Mouse (Mus musculus) left cerebral cortex, adult 18-20 months (tissue): ENCODE data around the gene Vmn2r124. TPM values are rescaled to one million over a fixed set of nuclear protein-coding genes. Genes with fewer than 3 reads are reported as not detected.
"Not testable (repeated sequence)": the region's sequence is repeated elsewhere in the genome, so short reads cannot be mapped to it uniquely, and the experiment has no call there.

ENCODE experiments used
- DNase-seq, 2 experiments: peaks; one replicate each; pipeline ENCODE4 v3.0.0; 2021 to 2022; ENCODE audit warnings: low spot score in 2 of 2, mixed read lengths in 1 of 2
- long read RNA-seq, 2 experiments: library from polyadenylated mRNA; stranded (forward); transcript quantifications; one replicate each; pipeline ENCODE4 v2.0.0; 2021
- total RNA-seq, 2 experiments: library from RNA; stranded (reverse); gene quantifications; 2 replicates each; pipeline ENCODE4 v1.2.3; 2021

The Vmn2r124 gene
- not detected for total RNA-seq
- long read RNA-seq, experiment 1 = 0 reads
- long read RNA-seq, experiment 2 = 0 reads

DNA sequence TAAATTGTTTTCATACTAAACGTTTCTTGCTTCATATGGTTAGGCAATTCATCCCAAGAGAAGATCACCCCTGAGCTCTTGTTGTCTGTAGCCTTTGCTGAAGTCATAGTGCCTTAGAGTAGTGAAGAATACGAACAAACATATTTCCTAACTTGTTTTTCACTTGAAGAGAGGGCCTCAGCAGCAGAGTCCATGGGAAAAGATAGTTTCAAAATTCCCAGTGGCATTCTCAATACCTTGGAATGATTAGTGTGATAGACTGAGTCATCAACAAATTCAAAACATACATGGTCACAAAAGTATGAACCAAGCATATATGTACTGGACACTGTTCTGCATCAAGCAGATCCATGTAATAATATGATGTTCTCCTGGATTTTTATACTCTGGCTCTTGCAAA lies at the start of gene Vmn2r124:
Vmn2r124 (plus strand) TSS at position 301 of the 400 bp plus-strand sequence.
- no peak for DNase-seq

GRCm38 (mm10) chr17:18004752-18005151 lies 44.5 kb upstream of the Vmn2r124 start:
- DNase-seq = no peak

- DNase-seq = no peak
These were observed 27.8 kb upstream of the Vmn2r124 start, which contains the start of gene Fpr-rs4 for GRCm38 (mm10) chr17:18021433-18021832. Gene Fpr-rs4 (plus strand): TSS chr17:18021733.

GRCm38 (mm10) chr17:18084716-18085115 lies 35.5 kb downstream of the Vmn2r124 start, which contains the start of gene Vmn2r91:
Gene Vmn2r91 (plus strand): TSS chr17:18085016.
- not testable (repeated sequence) for DNase-seq

GRCm38 (mm10) chr17:18095626-18096025 lies 46.4 kb downstream of the Vmn2r124 start:
- not testable (repeated sequence) for DNase-seq

DNA sequence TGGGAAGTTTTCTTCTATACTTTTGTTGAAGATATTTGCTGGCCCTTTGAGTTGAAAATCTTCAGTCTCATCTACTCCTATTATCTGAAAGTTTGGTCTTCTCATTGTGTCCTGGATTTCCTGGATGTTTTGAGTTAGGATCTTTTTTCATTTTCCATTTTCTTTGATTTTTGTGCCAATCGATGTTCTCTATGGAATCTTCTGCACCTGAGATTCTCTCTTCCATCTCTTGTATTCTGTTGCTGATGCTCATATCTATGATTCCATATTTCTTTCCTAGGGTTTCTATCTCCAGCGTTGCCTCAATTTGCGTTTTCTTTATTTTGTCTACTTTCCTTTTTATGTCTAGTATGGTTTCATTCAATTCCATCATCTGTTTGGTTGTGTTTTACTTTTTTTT lies 53.0 kb downstream of the Vmn2r124 start:
- not testable (repeated sequence) for DNase-seq

Other genes starting within 250 kb of the Vmn2r124 start
- gene Spaca6, start 222.3 kb upstream of the Vmn2r124 start, total RNA-seq = 10 to 100 TPM; 81.6 to 81.8 TPM
- 1 to 10 TPM in 1 of 2 experiments, under 1 TPM in 1; 0.67 to 1.4 TPM for gene Has1, start 194.2 kb upstream of the Vmn2r124 start, total RNA-seq
- not detected for gene Fpr1, start 165.5 kb upstream of the Vmn2r124 start, total RNA-seq
- gene Fpr2, start 161.6 kb upstream of the Vmn2r124 start, total RNA-seq = not detected
- gene Fpr3, start 161.6 kb upstream of the Vmn2r124 start, total RNA-seq = not detected
- gene Fpr-rs4, start 27.7 kb upstream of the Vmn2r124 start, total RNA-seq = not detected
- not detected for gene Vmn2r91, start 35.6 kb downstream of the Vmn2r124 start, total RNA-seq
- gene Vmn2r92, start 102.5 kb downstream of the Vmn2r124 start, total RNA-seq = not detected
- not detected for gene Vmn2r94, start 228.3 kb downstream of the Vmn2r124 start, total RNA-seq
- gene Vmn2r93, start 248.7 kb downstream of the Vmn2r124 start, total RNA-seq = not detected